Mouse (Mus musculus): Measurements from ENCODE around the gene Pgam2. TPM values are rescaled to one million over a fixed set of nuclear protein-coding genes. Genes with fewer than 3 reads are reported as not detected.

The Pgam2 gene
- total RNA-seq, 2 experiments from 2014 or later = 6.3 to 7.7 TPM

- DNase-seq (ENCODE audit: extremely low spot score in 1 of 2, low spot score in 2 of 2) = peak; percentile 92 to 97
- intact Hi-C loops (cut with DNase I) = no loop called here
These were observed 15.2 kb downstream of the Pgam2 start, which contains the start of gene Dbnl for GRCm38 (mm10) chr11:5788056-5789014. TSS of gene Dbnl (plus strand) at chr11:5788488.

- intact Hi-C loops (cut with DNase I) = no loop called here
- DNase-seq (ENCODE audit: extremely low spot score in 1 of 2, low spot score in 2 of 2) = no peak
These were observed 15.9 kb downstream of the Pgam2 start for GRCm38 (mm10) chr11:5787671-5788055.

GRCm38 (mm10) chr11:5785732-5786131 is 17.8 kb downstream of the Pgam2 start:
- intact Hi-C loops (cut with DNase I) = no loop called here
- no peak for DNase-seq (ENCODE audit: extremely low spot score in 1 of 2, low spot score in 2 of 2)

- no peak for DNase-seq (ENCODE audit: extremely low spot score in 1 of 2, low spot score in 2 of 2)
- intact Hi-C loops (cut with DNase I) = no loop called here
These were observed 21.2 kb downstream of the Pgam2 start for GRCm38 (mm10) chr11:5782199-5782944.

GRCm38 (mm10) chr11:5780035-5780499 is 23.5 kb downstream of the Pgam2 start:
- intact Hi-C loops (cut with DNase I) = no loop called here
- DNase-seq (ENCODE audit: extremely low spot score in 1 of 2, low spot score in 2 of 2) = no peak

GRCm38 (mm10) chr11:5778481-5778880 is 25.1 kb downstream of the Pgam2 start:
- no peak for DNase-seq (ENCODE audit: extremely low spot score in 1 of 2, low spot score in 2 of 2)
- intact Hi-C loops (cut with DNase I) = no loop called here

- intact Hi-C loops (cut with DNase I) = no loop called here
These were observed 37.5 kb downstream of the Pgam2 start for GRCm38 (mm10) chr11:5766019-5766418.

GRCm38 (mm10) chr11:5762633-5762982 is 40.9 kb downstream of the Pgam2 start:
- intact Hi-C loops (cut with DNase I) = no loop called here
- no peak for DNase-seq (ENCODE audit: extremely low spot score in 1 of 2, low spot score in 2 of 2)

More at GRCm38 (mm10) chr11:5766019-5766418, 37.5 kb downstream of the Pgam2 start:
- DNase-seq (ENCODE audit: extremely low spot score in 1 of 2, low spot score in 2 of 2) = no peak

GRCm38 (mm10) chr11:5761820-5762632 is 41.5 kb downstream of the Pgam2 start, which contains the start of gene Urgcp:
TSS of gene Urgcp (minus strand) at chr11:5762376.
- intact Hi-C loops (cut with DNase I) = no loop called here

GRCm38 (mm10) chr11:5753755-5754154 is 49.8 kb downstream of the Pgam2 start:
- intact Hi-C loops (cut with DNase I) = no loop called here
- DNase-seq (ENCODE audit: extremely low spot score in 1 of 2, low spot score in 2 of 2) = no peak

More at GRCm38 (mm10) chr11:5761820-5762632, 41.5 kb downstream of the Pgam2 start, which contains the start of gene Urgcp:
- peak; percentile 86 to 94 for DNase-seq (ENCODE audit: extremely low spot score in 1 of 2, low spot score in 2 of 2)

Other genes starting within 250 kb of the Pgam2 start
- not detected for gene Ankrd36, start 234.0 kb downstream of the Pgam2 start, total RNA-seq (2021)
- gene Mrps24, start 88.1 kb downstream of the Pgam2 start, total RNA-seq (2021) = 100 to 1,000 TPM in 1 of 2 experiments, 10 to 100 TPM in 1; 95.4 to 101 TPM
- 10 to 100 TPM; 49.2 to 55.0 TPM for gene Urgcp, start 41.4 kb downstream of the Pgam2 start, total RNA-seq (2021)
- gene Dbnl, start 15.2 kb downstream of the Pgam2 start, total RNA-seq (2021) = 10 to 100 TPM; 86.9 to 89.1 TPM
- 1 to 10 TPM; 8.5 to 8.7 TPM for gene Polm, start 34.3 kb upstream of the Pgam2 start, total RNA-seq (2021)
- 10 to 100 TPM; 14.8 to 16.0 TPM for gene Aebp1, start 58.2 kb upstream of the Pgam2 start, total RNA-seq (2021)
- 10 to 100 TPM; 21.1 to 22.0 TPM for gene Pold2, start 74.6 kb upstream of the Pgam2 start, total RNA-seq (2021)
- gene Myl7, start 95.0 kb upstream of the Pgam2 start, total RNA-seq (2021) = not detected
- gene Gck, start 146.3 kb upstream of the Pgam2 start, total RNA-seq (2021) = 1 to 10 TPM; 1.1 to 1.4 TPM
- gene Ykt6, start 152.0 kb upstream of the Pgam2 start, total RNA-seq (2021) = 100 to 1,000 TPM; 130 to 133 TPM